Mouse (Mus musculus) liver, embryonic 14.5 days (tissue): ENCODE data around the gene Zbtb16. TPM values are rescaled to one million over a fixed set of nuclear protein-coding genes. Genes with fewer than 3 reads are reported as not detected.

Experiments used
- ATAC-seq: fragments of 200-750 bp; cut with Nextera tagmentation; 2 replicates; pipeline ENCODE4 v1.8.0; 2017; ENCODE audit warnings: moderate number of reproducible peaks, mild to moderate bottlenecking, moderate library complexity; ENCODE audit not compliant: insufficient read depth
- DNase-seq, 3 experiments: peaks; one replicate each; pipeline ENCODE4 v3.0.0-alpha.2; 2012 to 2013; ENCODE audit warnings: low read depth in 3 of 3, low spot score in 3 of 3
- H3K27ac ChIP-seq: fragments of 300-500 bp; sonication (generic); 2 replicates; pipeline ENCODE4 v1.5.1; 2014; ENCODE audit warnings: moderate library complexity, mild to moderate bottlenecking, control low read depth, inconsistent platforms
- H3K27me3 ChIP-seq: fragments of 300-500 bp; sonication (generic); 2 replicates; pipeline ENCODE4 v1.6.1; 2014; ENCODE audit warnings: mild to moderate bottlenecking, low read length, moderate library complexity; ENCODE audit not compliant: control insufficient read depth, insufficient read depth
- H3K36me3 ChIP-seq: fragments of 300-500 bp; sonication (generic); replicated peaks from 2 replicates; pipeline ENCODE4 v1.6.1; 2014; ENCODE audit warnings: low read depth; ENCODE audit not compliant: control insufficient read depth, insufficient read depth
- H3K4me1 ChIP-seq, 2 experiments: fragments of 200-500 bp in 1 of 2; fragments of 300-500 bp in 1 of 2; sonication (generic) in 1 of 2; replicated peaks; 2 replicates each; pipeline ENCODE4 v1.6.1; 2012 to 2014; ENCODE audit warnings: antibody characterized with exemption in 1 of 2, inconsistent platforms in 1 of 2, low read length in 1 of 2; ENCODE audit not compliant: control insufficient read depth in 2 of 2, insufficient read depth in 2 of 2
- H3K4me2 ChIP-seq: fragments of 300-500 bp; sonication (generic); 2 replicates; pipeline ENCODE4 v1.6.1; 2014; ENCODE audit warnings: low read depth, mild to moderate bottlenecking, control low read depth, moderate library complexity
- H3K4me3 ChIP-seq, 2 experiments: fragments of 200-500 bp in 1 of 2; fragments of 300-500 bp in 1 of 2; sonication (generic) in 1 of 2; 2 replicates each; pipeline ENCODE4 v1.5.1; 2012 to 2014; ENCODE audit warnings: low read depth in 2 of 2, low read length in 2 of 2, mild to moderate bottlenecking in 2 of 2, control low read depth in 1 of 2, inconsistent platforms in 1 of 2, moderate library complexity in 1 of 2; ENCODE audit not compliant: insufficient read depth in 1 of 2
- H3K9ac ChIP-seq: fragments of 300-500 bp; sonication (generic); replicated peaks from 2 replicates; pipeline ENCODE4 v1.6.1; 2014; ENCODE audit warnings: mild to moderate bottlenecking, control low read depth, moderate library complexity
- H3K9me3 ChIP-seq: fragments of 300-500 bp; sonication (generic); 2 replicates; pipeline ENCODE4 v1.6.1; 2016; ENCODE audit warnings: low read length, mixed read lengths; ENCODE audit not compliant: control insufficient read depth
- CTCF ChIP-seq: IDR thresholded peaks from 2 replicates; pipeline ENCODE4 v1.5.1; 2016; ENCODE audit warnings: antibody characterized with exemption, low read depth, control low read depth
- EP300 ChIP-seq: IDR thresholded peaks from 2 replicates; pipeline ENCODE4 v1.6.1; 2016; ENCODE audit warnings: antibody characterized with exemption, low read depth
- WGBS: fragments of 180-500 bp; shearing (Covaris S2); extraction: QIAGEN DNeasy Blood & Tissue Kit; methylation state at CpG from one replicate; pipeline ENCODE4 v1.1.7; 2014; ENCODE audit not compliant: insufficient replicate concordance; 5-methylcytosine and 5-hydroxymethylcytosine counted together
- polyA plus RNA-seq, 2 experiments: library from polyadenylated mRNA; depleted of rRNA in 1 of 2; stranded (reverse) in 1 of 2; unstranded in 1 of 2; fragments of >200 nt; fragmentation: Nextera tagmentation in 1 of 2; extraction: Ambion mirVana in 1 of 2; gene quantifications; 2 replicates each; pipeline versions ENCODE4 v1.2.1 to v1.2.3; 2012 to 2014

Gene Zbtb16
- polyA plus RNA-seq, 2 experiments, result 0.26 to 0.30 TPM

DNA sequence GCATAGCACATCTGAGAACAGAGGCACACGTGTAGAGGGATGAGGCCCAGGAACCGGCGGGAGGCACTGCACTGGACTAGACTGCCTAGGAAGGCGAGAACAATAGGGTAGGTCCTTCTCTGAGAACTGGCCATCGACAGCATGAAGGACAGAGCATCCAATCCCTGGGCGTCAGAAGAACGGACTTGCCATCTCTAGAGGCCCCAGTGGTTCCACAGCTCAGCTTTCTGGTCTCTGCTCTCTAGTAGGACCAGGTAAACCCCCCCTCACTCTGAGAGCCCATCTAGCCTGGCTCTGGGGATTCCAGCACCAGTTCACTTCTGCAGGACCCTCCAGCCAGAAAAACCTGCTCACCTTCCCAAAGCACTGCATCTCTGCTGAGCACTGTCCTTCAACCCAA, 148.1 kb downstream of the Zbtb16 start:
- no peaks in the 10 kb centered on the region for H3K9me3 ChIP-seq
- H3K27me3 ChIP-seq, result no peaks in the 10 kb centered on the region
- TF ChIP-seq CTCF (no peak), EP300 (no peak)
- DNase-seq (no peak), ATAC-seq (no peak)
- H3K27ac ChIP-seq, result no peak overlapping the region
- 70% methylated on average over 7 of the region's 7 CpGs for WGBS
- no peak overlapping the region for H3K4me2 ChIP-seq
- no peak overlapping the region for H3K4me3 ChIP-seq
- H3K4me1 ChIP-seq, result peaks cover 10 to 32% of the 10 kb centered on the region in 2 experiments
- no peak overlapping the region for H3K9ac ChIP-seq
- H3K36me3 ChIP-seq, result no peaks in the 10 kb centered on the region

DNA sequence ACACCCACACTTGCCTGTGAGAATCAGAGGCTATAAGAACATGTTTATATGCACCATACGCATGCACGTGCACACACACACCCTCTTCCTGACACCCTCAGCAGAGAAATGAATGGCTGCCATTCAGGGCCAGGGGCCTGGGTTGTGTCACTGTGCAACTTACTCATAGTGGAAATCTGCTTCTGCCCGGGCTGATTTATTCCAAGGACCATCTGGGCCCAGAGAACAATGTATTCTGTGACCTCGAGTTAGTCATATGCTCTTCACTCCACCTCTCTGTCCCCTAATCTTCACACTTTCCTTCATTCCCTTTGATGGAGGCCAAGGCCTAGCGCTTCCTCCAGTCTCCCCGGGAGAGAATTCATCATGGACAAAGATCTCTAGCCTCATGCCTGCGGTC, 150.3 kb downstream of the Zbtb16 start:
- H3K4me1 ChIP-seq, result peaks cover 10 to 32% of the 10 kb centered on the region in 2 experiments
- 72% methylated on average over 7 of the region's 7 CpGs for WGBS
- no peak overlapping the region for H3K4me2 ChIP-seq
- no peak overlapping the region for H3K9ac ChIP-seq
- ATAC-seq (no peak), DNase-seq (no peak)
- no peak overlapping the region for H3K4me3 ChIP-seq
- no peak for TF ChIP-seq CTCF
- no peaks in the 10 kb centered on the region for H3K36me3 ChIP-seq
- H3K9me3 ChIP-seq, result no peaks in the 10 kb centered on the region
- H3K27me3 ChIP-seq, result no peaks in the 10 kb centered on the region
- H3K27ac ChIP-seq, result no peak overlapping the region

DNA sequence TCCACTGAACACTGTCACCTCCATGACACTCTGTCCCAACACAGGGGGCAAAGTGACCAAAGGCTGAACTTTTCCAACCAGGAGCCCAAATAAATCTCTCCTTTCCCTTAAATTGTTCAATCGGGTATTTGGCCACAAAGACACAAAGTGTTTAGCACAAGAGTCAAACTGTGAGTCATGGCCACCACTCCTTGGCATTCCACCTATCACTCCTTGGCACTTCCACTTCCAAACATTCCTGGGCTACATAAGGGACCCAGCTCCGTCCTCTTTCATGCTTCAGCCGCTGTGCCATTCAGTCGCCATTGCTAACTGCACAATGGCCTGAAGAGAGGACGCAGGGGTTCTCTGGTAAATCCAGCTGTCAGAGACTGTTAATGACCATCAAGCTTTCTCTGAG, 151.9 kb downstream of the Zbtb16 start:
- ATAC-seq (no peak), DNase-seq (no peak)
- Histone ChIP-seq H3K4me2 (no peak overlapping the region), H3K4me3 (no peak overlapping the region), H3K9ac (no peak overlapping the region), H3K27ac (no peak overlapping the region), H3K4me1 (peaks cover 10 to 17% of the 10 kb centered on the region in 2 experiments), H3K27me3 (no peaks in the 10 kb centered on the region), H3K9me3 (no peaks in the 10 kb centered on the region), H3K36me3 (no peaks in the 10 kb centered on the region)
- TF ChIP-seq EP300, result no peak
- TF ChIP-seq CTCF, result no peak
- WGBS, result 71% methylated on average over 5 of the region's 5 CpGs

DNA sequence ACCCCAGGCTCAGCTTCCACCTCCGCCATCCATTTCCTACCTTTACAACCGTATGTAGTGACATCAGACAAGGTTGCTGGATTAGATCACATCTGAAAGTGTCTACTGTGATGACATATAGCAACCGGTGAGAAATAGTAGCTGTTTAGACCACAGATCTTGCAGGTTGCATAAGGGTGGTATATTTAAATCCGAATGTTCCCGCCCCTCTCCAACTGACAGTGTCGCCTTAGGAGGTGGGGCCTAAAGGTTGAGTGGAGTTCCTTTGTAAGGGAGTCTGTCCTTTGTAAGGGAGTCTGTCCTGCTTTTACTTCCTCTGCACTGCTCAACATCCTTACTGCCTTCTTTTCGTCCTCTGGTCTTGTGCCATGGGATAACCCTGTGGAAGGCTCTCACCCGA, 154.8 kb downstream of the Zbtb16 start:
- Histone ChIP-seq H3K4me2 (no peak overlapping the region), H3K9ac (no peak overlapping the region), H3K4me3 (no peak overlapping the region), H3K9me3 (no peaks in the 10 kb centered on the region), H3K27ac (no peak overlapping the region), H3K4me1 (no peaks in the 10 kb centered on the region), H3K27me3 (no peaks in the 10 kb centered on the region), H3K36me3 (no peaks in the 10 kb centered on the region)
- ATAC-seq (no peak), DNase-seq (no peak)
- TF ChIP-seq EP300 (no peak), CTCF (no peak)
- WGBS, result 63% methylated on average over 8 of the region's 8 CpGs

DNA sequence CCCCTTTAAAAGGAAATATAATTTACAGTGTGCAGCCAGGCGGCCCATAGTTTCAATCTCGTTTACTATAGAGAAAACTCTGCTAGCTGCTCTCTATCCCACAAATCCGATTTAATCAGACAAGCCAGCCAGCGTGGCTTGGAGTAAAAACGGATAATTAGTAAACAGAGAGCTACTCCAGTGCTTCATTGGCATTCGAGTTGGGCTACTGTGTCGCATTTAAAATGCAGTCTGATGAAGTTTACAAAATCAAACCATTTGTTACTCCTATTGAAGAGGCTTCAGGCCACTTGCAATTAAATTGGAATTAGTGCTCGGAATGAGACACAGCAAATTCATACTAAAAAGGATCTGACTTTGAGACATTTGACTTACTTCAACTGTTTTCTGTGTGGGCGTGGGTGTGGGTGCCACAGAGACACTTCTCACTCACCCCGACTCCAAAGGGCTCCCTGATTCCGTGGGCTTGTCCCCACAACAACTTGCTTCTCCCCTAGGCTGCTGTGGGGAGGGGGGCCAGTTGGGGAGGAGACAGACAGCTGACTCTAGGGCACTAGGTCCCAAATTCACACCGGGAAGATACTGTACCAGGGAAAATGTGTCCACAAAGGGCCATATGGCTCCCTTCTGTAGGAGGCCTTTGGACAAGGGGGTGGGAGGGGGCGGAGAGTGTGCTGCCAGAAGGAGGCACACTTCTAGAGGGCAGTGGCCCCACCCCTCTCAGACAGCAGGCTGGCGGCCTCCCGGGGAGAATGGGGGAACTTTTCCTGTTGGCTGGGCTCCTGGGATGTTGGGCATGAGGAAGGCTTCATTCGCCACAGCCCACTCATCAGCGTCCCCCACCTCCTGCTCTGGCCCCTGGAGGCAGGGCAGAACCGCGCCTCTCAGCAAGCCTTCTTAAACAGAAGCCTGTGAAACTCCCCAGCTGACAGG, 157.3 kb downstream of the Zbtb16 start:
- H3K27ac ChIP-seq, result no peak overlapping the region
- WGBS, result 53% methylated on average over 19 of the region's 19 CpGs
- ATAC-seq, result no peak
- no peaks in the 10 kb centered on the region for H3K36me3 ChIP-seq
- no peak overlapping the region for H3K4me2 ChIP-seq
- TF ChIP-seq EP300 (no peak), CTCF (no peak)
- DNase-seq, result no peak
- no peaks in the 10 kb centered on the region for H3K4me1 ChIP-seq
- no peak overlapping the region for H3K9ac ChIP-seq
- H3K9me3 ChIP-seq, result no peaks in the 10 kb centered on the region
- no peak overlapping the region for H3K4me3 ChIP-seq
- no peaks in the 10 kb centered on the region for H3K27me3 ChIP-seq
